Mouse (Mus musculus) liver, embryonic 13.5 days (tissue): Measurements from ENCODE around the gene Tenm2. TPM values are rescaled to one million over a fixed set of nuclear protein-coding genes. Genes with fewer than 3 reads are reported as not detected.
A peak's percentile ranks its signal among the peaks of the same experiment; 100 is the strongest.

Source experiments
- ATAC-seq: fragments of 200-750 bp; cut with Nextera tagmentation; 2 replicates; pipeline ENCODE4 v1.8.0; 2017; ENCODE audit warnings: low read depth, mild to moderate bottlenecking, moderate number of reproducible peaks, moderate library complexity
- DNase-seq: peaks from one replicate; pipeline ENCODE4 v3.0.0; 2022
- H3K27ac ChIP-seq: fragments of 300-500 bp; sonication (generic); 2 replicates; pipeline ENCODE4 v1.5.1; 2015; ENCODE audit warnings: moderate library complexity, mild to moderate bottlenecking, inconsistent platforms
- H3K27me3 ChIP-seq: fragments of 300-500 bp; sonication (generic); 2 replicates; pipeline ENCODE4 v1.6.1; 2015; ENCODE audit warnings: mild to moderate bottlenecking, inconsistent platforms
- H3K36me3 ChIP-seq: fragments of 300-500 bp; sonication (generic); 2 replicates; pipeline ENCODE4 v1.6.1; 2015; ENCODE audit warnings: mild to moderate bottlenecking, inconsistent platforms
- H3K4me1 ChIP-seq: fragments of 300-500 bp; sonication (generic); replicated peaks from 2 replicates; pipeline ENCODE4 v1.6.1; 2015; ENCODE audit warnings: inconsistent platforms
- H3K4me2 ChIP-seq: fragments of 300-500 bp; sonication (generic); 2 replicates; pipeline ENCODE4 v1.6.1; 2015; ENCODE audit warnings: inconsistent platforms, mild to moderate bottlenecking, moderate library complexity
- H3K4me3 ChIP-seq: fragments of 300-500 bp; sonication (generic); replicated peaks from 2 replicates; pipeline ENCODE4 v1.5.1; 2015; ENCODE audit warnings: mild to moderate bottlenecking, inconsistent platforms
- H3K9ac ChIP-seq: fragments of 300-500 bp; sonication (generic); 2 replicates; pipeline ENCODE4 v1.6.1; 2015; ENCODE audit warnings: mild to moderate bottlenecking, inconsistent platforms
- H3K9me3 ChIP-seq: fragments of 300-500 bp; sonication (generic); replicated peaks from 2 replicates; pipeline ENCODE4 v1.6.1; 2016; ENCODE audit warnings: inconsistent platforms
- WGBS: fragments of 180-500 bp; shearing (Covaris S2); methylation state at CpG from one replicate; pipeline ENCODE4 v1.1.7; 2015; ENCODE audit not compliant: insufficient replicate concordance; 5-methylcytosine and 5-hydroxymethylcytosine counted together
- polyA plus RNA-seq: library from polyadenylated mRNA; unstranded; fragments of >200 nt; fragmentation: Nextera tagmentation; extraction: Ambion mirVana; gene quantifications from 2 replicates; pipeline ENCODE4 v1.2.1, GENCODE M21; 2015

Gene Tenm2
- polyA plus RNA-seq, 1 experiment from 2014 or later = 0.06 TPM

GRCm38 (mm10) chr11:36037311-36037710 is 1198.5 kb downstream of the Tenm2 start:
- no peaks in the 10 kb centered on the region for H3K27me3 ChIP-seq
- no peak overlapping the region for H3K4me3 ChIP-seq
- no peaks in the 10 kb centered on the region for H3K36me3 ChIP-seq
- H3K4me2 ChIP-seq = no peak overlapping the region
- H3K27ac ChIP-seq = no peak overlapping the region
- no peaks in the 10 kb centered on the region for H3K9me3 ChIP-seq
- DNase-seq (no peak), ATAC-seq (no peak)
- WGBS = 49% methylated on average over 4 of the region's 4 CpGs
- no peaks in the 10 kb centered on the region for H3K4me1 ChIP-seq
- no peak overlapping the region for H3K9ac ChIP-seq

- ATAC-seq = no peak
- no peaks in the 10 kb centered on the region for H3K4me1 ChIP-seq
- no peak overlapping the region for H3K27ac ChIP-seq
- no peak overlapping the region for H3K4me3 ChIP-seq
- no peak for DNase-seq
- no peaks in the 10 kb centered on the region for H3K9me3 ChIP-seq
- H3K27me3 ChIP-seq = no peaks in the 10 kb centered on the region
- WGBS = 51% methylated on average over 7 of the region's 7 CpGs
- no peak overlapping the region for H3K4me2 ChIP-seq
- H3K9ac ChIP-seq = no peak overlapping the region
- H3K36me3 ChIP-seq = no peaks in the 10 kb centered on the region
Measured at GRCm38 (mm10) chr11:36036061-36036695, 1199.6 kb downstream of the Tenm2 start.

- no peak overlapping the region for H3K9ac ChIP-seq
- H3K27me3 ChIP-seq = no peaks in the 10 kb centered on the region
- DNase-seq (no peak), ATAC-seq (no peak)
- H3K4me2 ChIP-seq = no peak overlapping the region
- H3K4me3 ChIP-seq = no peak overlapping the region
- no peaks in the 10 kb centered on the region for H3K36me3 ChIP-seq
- H3K27ac ChIP-seq = no peak overlapping the region
- WGBS = 35% methylated on average over 9 of the region's 9 CpGs
- H3K4me1 ChIP-seq = no peaks in the 10 kb centered on the region
- no peaks in the 10 kb centered on the region for H3K9me3 ChIP-seq
Measured at GRCm38 (mm10) chr11:36031751-36032150, 1204.0 kb downstream of the Tenm2 start.

GRCm38 (mm10) chr11:36020009-36020408 is 1215.8 kb downstream of the Tenm2 start:
- 41% methylated on average over 3 of the region's 3 CpGs for WGBS
- H3K4me3 ChIP-seq = no peak overlapping the region

GRCm38 (mm10) chr11:36013179-36013578 is 1222.6 kb downstream of the Tenm2 start:
- no peaks in the 10 kb centered on the region for H3K36me3 ChIP-seq
- no peak overlapping the region for H3K27ac ChIP-seq
- no peak for DNase-seq
- ATAC-seq = no peak
- no peak overlapping the region for H3K4me3 ChIP-seq
- no peak overlapping the region for H3K4me2 ChIP-seq
- 44% methylated on average over 4 of the region's 4 CpGs for WGBS
- H3K9ac ChIP-seq = no peak overlapping the region
- H3K4me1 ChIP-seq = no peaks in the 10 kb centered on the region
- no peaks in the 10 kb centered on the region for H3K27me3 ChIP-seq
- no peaks in the 10 kb centered on the region for H3K9me3 ChIP-seq

More at GRCm38 (mm10) chr11:36020009-36020408, 1215.8 kb downstream of the Tenm2 start:
- no peaks in the 10 kb centered on the region for H3K9me3 ChIP-seq
- DNase-seq (no peak), ATAC-seq (no peak)
- H3K36me3 ChIP-seq = no peaks in the 10 kb centered on the region
- no peaks in the 10 kb centered on the region for H3K27me3 ChIP-seq
- no peak overlapping the region for H3K4me2 ChIP-seq
- no peak overlapping the region for H3K9ac ChIP-seq
- H3K27ac ChIP-seq = no peak overlapping the region
- no peaks in the 10 kb centered on the region for H3K4me1 ChIP-seq

- no peak for ATAC-seq
Measured at GRCm38 (mm10) chr11:36009281-36010208, 1226.2 kb downstream of the Tenm2 start.

GRCm38 (mm10) chr11:36002900-36003299 is 1232.9 kb downstream of the Tenm2 start:
- ATAC-seq (no peak), DNase-seq (no peak)
- H3K9ac ChIP-seq = no peak overlapping the region
- no peaks in the 10 kb centered on the region for H3K9me3 ChIP-seq
- H3K4me2 ChIP-seq = no peak overlapping the region
- WGBS = 38% methylated on average over 4 of the region's 4 CpGs
- H3K4me1 ChIP-seq = peaks cover 13% of the 10 kb centered on the region
- peaks cover 22% of the 10 kb centered on the region for H3K27me3 ChIP-seq
- no peak overlapping the region for H3K4me3 ChIP-seq
- H3K36me3 ChIP-seq = no peaks in the 10 kb centered on the region
- no peak overlapping the region for H3K27ac ChIP-seq

More at GRCm38 (mm10) chr11:36009281-36010208, 1226.2 kb downstream of the Tenm2 start:
- H3K9me3 ChIP-seq = no peaks in the 10 kb centered on the region
- H3K9ac ChIP-seq = no peak overlapping the region
- no peak for DNase-seq
- H3K4me1 ChIP-seq = no peaks in the 10 kb centered on the region
- no peak overlapping the region for H3K27ac ChIP-seq
- no peak overlapping the region for H3K4me2 ChIP-seq
- no peaks in the 10 kb centered on the region for H3K36me3 ChIP-seq
- H3K4me3 ChIP-seq = no peak overlapping the region
- 71% methylated on average over 11 of the region's 11 CpGs for WGBS
- H3K27me3 ChIP-seq = no peaks in the 10 kb centered on the region

GRCm38 (mm10) chr11:36001282-36001970 is 1234.3 kb downstream of the Tenm2 start:
- H3K9ac ChIP-seq = no peak overlapping the region
- peaks cover 22% of the 10 kb centered on the region for H3K27me3 ChIP-seq
- H3K9me3 ChIP-seq = no peaks in the 10 kb centered on the region
- no peak overlapping the region for H3K27ac ChIP-seq
- peak overlapping the region; percentile 35 for H3K4me3 ChIP-seq
- ATAC-seq = peak; percentile 65
- peaks cover 13% of the 10 kb centered on the region for H3K4me1 ChIP-seq
- H3K4me2 ChIP-seq = peak overlapping the region; percentile 60
- H3K36me3 ChIP-seq = no peaks in the 10 kb centered on the region
- WGBS = 8% methylated on average over 28 of the region's 28 CpGs
- DNase-seq = peak; percentile 46

- WGBS = 3% methylated on average over 10 of the region's 10 CpGs
- H3K36me3 ChIP-seq = no peaks in the 10 kb centered on the region
- H3K27ac ChIP-seq = no peak overlapping the region
- DNase-seq = no peak
- H3K9ac ChIP-seq = no peak overlapping the region
- H3K4me3 ChIP-seq = peak overlapping the region; percentile 35
- peaks cover 13% of the 10 kb centered on the region for H3K4me1 ChIP-seq
- peak; percentile 72 for ATAC-seq
- H3K27me3 ChIP-seq = peaks cover 22% of the 10 kb centered on the region
- H3K4me2 ChIP-seq = peak overlapping the region; percentile 60
- H3K9me3 ChIP-seq = no peaks in the 10 kb centered on the region
Measured at GRCm38 (mm10) chr11:36000585-36001281, 1235.0 kb downstream of the Tenm2 start.

GRCm38 (mm10) chr11:36000038-36000437 is 1235.7 kb downstream of the Tenm2 start:
- Histone ChIP-seq H3K9me3 (no peaks in the 10 kb centered on the region), H3K4me3 (no peak overlapping the region), H3K27ac (no peak overlapping the region), H3K36me3 (no peaks in the 10 kb centered on the region), H3K27me3 (peaks cover 22% of the 10 kb centered on the region), H3K4me1 (peaks cover 13% of the 10 kb centered on the region), H3K4me2 (no peak overlapping the region), H3K9ac (no peak overlapping the region)
- ATAC-seq = no peak
- 8% methylated on average over 4 of the region's 4 CpGs for WGBS
- no peak for DNase-seq

GRCm38 (mm10) chr11:35998048-35998447 is 1237.7 kb downstream of the Tenm2 start:
- Histone ChIP-seq H3K27me3 (peaks cover 22% of the 10 kb centered on the region), H3K9ac (no peak overlapping the region), H3K36me3 (no peaks in the 10 kb centered on the region), H3K27ac (no peak overlapping the region), H3K4me3 (no peak overlapping the region), H3K4me2 (no peak overlapping the region), H3K9me3 (no peaks in the 10 kb centered on the region), H3K4me1 (peaks cover 13% of the 10 kb centered on the region)
- DNase-seq = no peak
- 57% methylated on average over 12 of the region's 12 CpGs for WGBS
- no peak for ATAC-seq
